Mouse (Mus musculus): Measurements from ENCODE around the gene Cotl1. TPM values are rescaled to one million over a fixed set of nuclear protein-coding genes. Genes with fewer than 3 reads are reported as not detected.

Gene Cotl1
- total RNA-seq, 1 experiment from 2014 or later: 428 TPM

DNA sequence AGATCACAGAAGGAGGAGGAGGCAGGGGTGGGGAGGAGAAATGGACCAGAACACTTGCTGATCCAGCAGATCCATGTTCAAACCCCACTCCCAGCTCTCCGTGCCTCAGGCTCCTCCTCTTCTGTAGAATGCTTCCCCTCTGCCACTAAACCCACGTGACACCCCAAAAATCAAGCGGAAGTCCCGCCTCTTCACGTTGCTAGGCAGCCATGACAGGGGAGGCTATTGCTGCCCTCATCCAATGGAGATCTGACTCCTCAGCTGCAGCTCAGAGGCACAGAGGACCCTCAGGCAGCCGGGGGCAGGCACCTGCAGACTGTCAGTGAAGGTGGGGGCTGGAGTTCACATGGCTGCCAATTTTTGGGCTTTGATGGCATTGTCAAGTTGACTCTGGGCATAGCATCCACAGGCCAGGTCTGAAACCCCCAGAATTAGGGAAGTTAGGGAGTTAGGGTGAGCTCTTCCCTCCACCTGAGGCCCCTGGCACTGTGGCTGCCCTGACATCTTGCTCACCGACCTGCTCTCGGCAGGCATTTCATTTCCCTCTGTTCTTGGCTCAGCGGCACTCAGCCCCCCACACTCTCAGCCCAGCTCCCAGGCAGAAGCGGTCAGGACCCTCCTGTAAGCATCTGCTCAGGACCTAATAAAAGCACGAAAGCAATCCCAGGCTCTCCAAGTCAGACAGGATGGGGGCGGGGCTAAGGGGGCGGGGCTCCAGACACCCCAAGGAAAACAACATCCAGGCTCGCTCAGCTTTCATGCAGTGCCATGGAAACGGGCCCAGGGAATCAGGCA lies 42.0 kb downstream of the Cotl1 start:
- ATAC-seq (ENCODE audit: extremely low read depth, insufficient number of reproducible peaks, low FRiP score, poor library complexity, severe bottlenecking): peak; percentile 67

DNA sequence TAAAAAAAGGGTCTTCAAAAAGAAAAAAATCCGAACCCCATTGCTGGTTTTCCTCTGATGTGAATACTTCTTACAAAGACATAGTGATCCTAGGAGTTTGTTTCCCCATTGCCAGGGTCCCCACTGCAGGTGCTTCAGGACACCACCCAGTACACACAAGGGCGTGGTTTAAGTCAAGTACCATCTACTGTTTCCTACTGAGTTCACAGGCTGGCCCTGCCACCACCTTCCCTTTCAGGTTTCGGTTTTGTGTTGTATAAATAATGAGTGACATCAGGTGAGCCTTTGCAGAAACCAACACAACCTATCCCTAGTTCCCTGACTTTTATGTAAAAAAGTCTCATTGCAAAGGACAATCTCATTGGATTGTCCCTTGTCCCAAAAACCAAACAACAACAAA lies 44.7 kb downstream of the Cotl1 start:
- ATAC-seq (ENCODE audit: extremely low read depth, insufficient number of reproducible peaks, low FRiP score, poor library complexity, severe bottlenecking): no peak

DNA sequence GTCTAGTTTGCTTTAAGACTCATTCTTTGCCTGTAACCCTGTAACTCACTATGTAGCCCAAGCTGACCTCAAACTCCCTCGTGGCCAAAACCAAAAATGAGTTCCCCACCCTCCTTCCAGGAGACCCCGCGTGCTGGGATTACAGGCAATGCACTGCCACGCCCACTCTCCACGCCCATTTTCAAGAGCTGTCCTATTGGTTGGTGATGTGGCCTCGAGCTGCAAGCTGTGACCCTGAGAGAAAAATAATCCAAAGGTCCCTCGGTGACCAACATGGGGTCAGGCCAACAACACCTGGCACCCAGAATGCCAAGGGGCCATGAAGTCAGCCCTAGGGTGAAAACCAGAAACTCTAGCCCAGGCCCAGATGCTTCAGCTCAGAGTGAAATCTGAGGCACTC lies 45.7 kb downstream of the Cotl1 start:
- ATAC-seq (ENCODE audit: extremely low read depth, insufficient number of reproducible peaks, low FRiP score, poor library complexity, severe bottlenecking): no peak

DNA sequence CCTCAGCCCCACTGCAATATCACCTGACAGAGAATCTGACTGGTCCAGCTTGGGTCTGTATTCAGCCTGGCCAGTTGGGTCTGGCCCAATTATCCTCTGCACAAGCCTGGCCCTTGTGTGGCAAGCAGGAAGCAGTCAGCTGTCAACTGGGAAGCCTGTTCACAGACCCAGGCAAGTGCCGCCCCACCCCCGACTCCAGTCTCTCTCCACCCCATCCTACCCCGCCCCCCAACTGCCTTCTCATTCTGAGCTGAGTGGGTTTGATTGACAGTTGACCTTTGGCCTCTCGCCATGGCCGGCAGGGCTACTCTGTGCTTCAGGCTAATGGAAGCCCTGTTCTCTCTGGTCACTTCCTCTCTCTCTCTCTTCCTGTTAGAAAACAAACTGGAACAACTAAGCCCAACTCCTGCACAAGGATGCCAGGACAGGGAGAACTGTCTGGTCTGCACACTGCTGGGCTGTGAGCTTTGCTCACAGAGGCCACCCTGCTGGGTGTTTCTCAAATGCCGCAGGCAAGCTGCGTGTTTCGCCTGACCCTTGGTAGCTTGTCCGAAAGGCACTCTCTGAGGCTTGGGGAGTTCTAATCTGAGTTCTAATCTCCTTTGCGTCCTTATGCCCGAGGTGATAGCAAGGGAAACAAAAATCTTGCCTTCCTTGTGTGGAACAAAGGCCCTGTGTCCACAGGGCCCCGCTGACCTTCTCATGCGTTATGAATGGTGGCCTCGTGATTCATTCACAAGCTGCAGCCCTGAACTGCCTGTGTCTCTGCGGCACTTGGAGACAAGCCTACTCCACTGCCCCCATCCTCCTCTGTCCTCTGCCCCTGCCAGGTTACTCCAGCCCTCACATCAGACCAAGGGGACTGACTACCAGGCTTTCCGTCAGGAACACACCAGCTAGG lies 48.3 kb downstream of the Cotl1 start:
- no peak for ATAC-seq (ENCODE audit: extremely low read depth, insufficient number of reproducible peaks, low FRiP score, poor library complexity, severe bottlenecking)

DNA sequence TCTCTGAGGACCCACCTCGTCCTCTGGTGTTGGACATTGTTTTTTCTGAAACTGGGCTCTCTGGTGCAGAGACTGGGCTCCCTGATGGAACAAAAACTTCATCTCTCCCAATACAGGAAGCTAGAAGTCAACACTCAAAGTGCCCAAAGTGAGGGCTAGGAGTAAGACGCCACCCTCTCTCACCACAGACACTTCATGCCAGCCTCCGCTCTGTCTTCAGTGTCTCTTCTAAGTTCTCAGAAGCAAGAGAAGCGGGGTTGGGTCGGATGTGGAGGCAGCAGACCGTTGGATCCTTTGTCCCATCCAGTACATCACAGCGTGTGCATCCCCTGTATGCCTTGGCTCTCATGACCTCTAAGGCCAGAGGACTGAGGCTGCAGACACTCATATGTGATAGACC lies 50.8 kb downstream of the Cotl1 start:
- ATAC-seq (ENCODE audit: extremely low read depth, insufficient number of reproducible peaks, low FRiP score, poor library complexity, severe bottlenecking): no peak

DNA sequence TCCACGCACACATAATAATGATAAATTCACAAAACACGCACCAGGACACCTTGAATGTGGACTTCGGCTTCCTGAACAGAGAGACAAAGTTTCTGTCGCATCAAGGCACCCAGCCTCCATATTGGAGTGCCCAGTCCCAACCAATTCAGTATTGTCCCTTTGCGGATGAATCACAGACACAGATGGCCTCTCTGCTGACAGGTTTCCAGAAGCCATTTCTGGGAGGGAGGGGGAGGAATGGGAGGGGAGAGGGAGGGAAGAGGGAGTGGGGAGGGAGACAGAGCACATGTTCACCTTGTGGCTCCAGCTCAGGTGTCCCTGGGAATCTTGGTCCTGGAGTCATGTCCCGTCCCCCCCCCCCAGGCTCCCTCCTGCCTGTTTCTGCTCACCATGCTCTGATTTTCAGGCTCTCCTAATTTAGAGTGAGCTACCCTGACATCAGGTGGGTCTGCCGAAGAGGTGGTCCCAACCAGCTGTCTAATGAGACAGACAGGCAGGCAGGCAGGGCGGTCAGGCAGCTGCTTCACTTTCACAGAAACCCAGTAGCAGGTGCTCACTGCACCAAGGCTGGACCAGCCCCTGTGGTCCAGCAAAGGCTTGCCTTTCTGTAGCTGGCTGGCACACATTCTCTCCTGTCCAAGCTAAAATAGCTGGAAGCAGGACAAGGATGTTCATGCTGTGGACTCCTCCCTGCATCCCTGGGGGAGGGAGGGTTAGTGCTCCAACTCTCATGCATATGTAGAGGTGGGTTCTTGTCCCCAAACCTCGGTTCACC lies 51.5 kb downstream of the Cotl1 start:
- ATAC-seq (ENCODE audit: extremely low read depth, insufficient number of reproducible peaks, low FRiP score, poor library complexity, severe bottlenecking): no peak

DNA sequence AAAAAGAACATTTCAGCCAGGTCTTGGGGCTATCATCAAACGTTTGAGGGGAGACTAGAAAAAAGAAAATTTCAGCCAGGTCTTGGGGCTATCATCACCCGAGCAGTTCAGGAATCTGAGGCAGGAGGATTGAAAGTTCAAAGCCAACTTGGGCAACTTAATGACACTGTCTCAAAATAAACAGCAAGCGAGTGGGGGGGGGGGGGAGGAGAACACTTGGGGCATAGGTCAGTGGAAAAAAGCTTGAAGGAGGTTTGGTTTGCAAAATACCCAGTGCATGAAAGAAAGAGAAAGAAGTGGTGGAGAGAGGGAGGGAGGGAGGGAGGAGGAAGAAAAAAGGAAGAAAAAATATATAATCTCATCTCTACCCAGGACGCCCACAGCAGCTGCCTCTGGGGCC lies 53.0 kb downstream of the Cotl1 start:
- no peak for ATAC-seq (ENCODE audit: extremely low read depth, insufficient number of reproducible peaks, low FRiP score, poor library complexity, severe bottlenecking)

DNA sequence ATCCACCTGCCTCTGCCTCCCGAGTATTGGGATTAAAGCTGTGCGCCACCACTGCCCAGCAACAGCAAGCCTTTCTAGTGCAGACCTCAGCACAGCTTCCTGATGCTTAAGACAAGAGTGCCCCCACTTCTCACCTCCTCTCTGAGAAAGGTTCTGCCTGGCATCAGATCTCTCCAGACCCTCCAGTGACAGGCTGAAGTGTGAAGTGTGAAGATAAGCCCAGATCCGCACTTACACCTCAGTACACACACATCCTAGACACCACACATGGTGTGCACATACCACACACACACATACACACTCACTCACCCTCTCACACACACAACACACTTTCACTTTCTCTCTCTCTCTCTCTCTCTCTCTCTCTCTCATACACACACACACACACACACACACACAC lies 53.5 kb downstream of the Cotl1 start:
- no peak for ATAC-seq (ENCODE audit: extremely low read depth, insufficient number of reproducible peaks, low FRiP score, poor library complexity, severe bottlenecking)

DNA sequence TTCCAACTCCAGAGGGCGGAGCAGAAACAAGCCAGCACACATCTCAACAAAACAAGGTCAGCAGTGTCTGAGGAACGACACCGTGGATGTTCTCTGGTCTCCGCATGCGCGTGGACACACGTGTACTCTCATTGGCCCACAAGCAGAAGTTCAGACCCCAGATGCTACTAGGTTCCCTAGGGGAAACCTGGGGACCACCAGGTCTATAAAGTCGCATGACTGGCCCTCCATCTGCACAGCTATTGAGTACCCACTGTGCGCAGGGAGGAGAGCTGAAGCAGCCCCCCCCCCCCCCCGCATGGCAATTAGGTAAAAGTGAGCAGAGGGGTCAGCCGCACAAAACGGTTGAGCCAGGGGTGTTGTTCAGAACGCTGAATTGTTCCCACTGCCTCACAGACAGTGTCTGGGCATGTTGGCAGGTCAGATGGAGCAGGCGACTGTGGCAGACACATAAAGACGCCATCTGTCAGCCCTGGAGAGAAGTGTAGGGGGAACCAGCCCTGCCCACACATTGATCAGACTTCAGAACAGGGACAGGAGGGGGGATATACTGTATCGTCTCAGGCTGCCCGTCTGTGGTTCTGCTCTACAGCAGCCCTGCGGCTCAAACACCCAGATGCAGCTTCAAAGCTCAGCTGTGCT lies 54.5 kb downstream of the Cotl1 start:
- ATAC-seq (ENCODE audit: extremely low read depth, insufficient number of reproducible peaks, low FRiP score, poor library complexity, severe bottlenecking): no peak

DNA sequence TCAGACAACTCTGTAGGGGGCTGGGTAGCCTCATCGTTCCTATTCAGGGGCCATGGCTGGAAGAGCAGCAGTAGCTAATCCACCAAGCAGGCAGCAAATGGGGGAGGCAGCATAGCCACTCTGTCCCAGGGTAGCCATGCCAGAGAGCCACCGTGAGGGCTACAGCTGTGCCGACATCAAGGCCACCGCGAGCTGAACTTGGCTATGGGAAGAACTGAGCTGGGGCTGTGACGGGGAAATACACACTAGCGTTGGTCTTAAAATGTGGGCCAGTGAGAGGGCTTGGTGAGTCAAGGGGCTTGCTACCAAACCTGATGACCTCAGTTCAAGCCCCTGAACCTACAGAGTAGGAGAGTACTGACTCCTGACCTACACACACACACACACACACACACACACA lies 55.7 kb downstream of the Cotl1 start:
- no peak for ATAC-seq (ENCODE audit: extremely low read depth, insufficient number of reproducible peaks, low FRiP score, poor library complexity, severe bottlenecking)

DNA sequence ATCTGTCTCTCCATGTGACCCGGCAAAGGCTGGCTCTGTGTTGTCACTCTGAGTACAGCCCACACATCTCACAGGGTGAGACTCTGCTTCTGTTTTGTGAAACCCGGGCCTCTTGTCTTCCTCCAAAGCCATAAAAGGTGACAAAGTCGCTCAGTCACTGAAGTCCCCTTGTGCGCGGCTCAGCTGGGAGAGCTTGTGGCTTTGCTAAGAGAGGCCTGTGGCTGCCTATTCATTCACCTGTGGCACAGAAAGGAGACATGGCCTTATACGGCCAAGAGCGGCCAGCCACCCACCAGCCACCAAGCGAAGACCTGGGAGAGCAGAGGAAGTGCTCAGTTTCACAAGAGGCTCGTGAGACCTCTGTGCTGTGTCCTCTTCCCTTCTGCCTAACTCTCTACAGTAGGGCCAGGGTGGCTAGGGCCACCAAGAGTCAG lies 56.2 kb downstream of the Cotl1 start:
- ATAC-seq (ENCODE audit: extremely low read depth, insufficient number of reproducible peaks, low FRiP score, poor library complexity, severe bottlenecking): peak; percentile 69

DNA sequence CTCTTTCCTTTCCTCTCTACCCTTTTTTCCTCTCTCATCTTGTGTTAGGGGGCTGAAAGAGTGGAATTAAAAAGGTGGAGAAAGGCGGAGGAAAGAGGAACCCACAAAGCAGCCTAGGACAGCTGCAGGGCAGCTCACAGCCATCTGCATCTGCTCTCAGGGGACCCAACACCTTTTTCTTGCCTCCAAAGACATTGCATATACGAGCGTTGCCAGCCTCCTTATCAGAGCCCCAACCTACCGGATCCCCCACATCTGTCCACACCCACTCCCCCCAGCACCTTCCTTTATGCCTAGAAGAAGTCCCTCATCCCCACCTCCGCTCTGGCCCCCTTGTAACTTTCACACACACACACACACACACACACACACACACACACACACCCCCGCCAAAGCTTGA lies 56.8 kb downstream of the Cotl1 start:
- no peak for ATAC-seq (ENCODE audit: extremely low read depth, insufficient number of reproducible peaks, low FRiP score, poor library complexity, severe bottlenecking)

DNA sequence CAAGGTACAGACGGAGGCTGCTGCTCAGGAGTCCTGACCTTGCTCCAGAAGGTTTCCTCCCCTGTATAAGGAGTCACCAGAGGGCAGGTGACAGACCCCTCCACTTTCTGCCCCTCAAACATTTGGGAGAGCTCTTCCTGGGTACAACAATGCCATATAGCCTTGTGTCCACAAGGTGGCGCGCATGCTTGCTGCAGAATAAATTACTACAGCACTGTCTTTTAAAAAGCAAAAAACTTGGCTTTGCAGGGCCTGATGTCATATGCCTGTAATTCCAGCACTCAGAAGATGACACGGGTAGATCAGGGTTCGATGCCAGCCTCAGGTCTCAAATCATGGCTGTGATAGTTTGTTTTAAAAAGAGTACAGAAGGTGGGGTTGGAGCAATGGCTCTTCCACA lies 57.6 kb downstream of the Cotl1 start:
- peak; percentile 23; the same call in 1 of the 2 replicates for ATAC-seq (ENCODE audit: extremely low read depth, insufficient number of reproducible peaks, low FRiP score, poor library complexity, severe bottlenecking)

DNA sequence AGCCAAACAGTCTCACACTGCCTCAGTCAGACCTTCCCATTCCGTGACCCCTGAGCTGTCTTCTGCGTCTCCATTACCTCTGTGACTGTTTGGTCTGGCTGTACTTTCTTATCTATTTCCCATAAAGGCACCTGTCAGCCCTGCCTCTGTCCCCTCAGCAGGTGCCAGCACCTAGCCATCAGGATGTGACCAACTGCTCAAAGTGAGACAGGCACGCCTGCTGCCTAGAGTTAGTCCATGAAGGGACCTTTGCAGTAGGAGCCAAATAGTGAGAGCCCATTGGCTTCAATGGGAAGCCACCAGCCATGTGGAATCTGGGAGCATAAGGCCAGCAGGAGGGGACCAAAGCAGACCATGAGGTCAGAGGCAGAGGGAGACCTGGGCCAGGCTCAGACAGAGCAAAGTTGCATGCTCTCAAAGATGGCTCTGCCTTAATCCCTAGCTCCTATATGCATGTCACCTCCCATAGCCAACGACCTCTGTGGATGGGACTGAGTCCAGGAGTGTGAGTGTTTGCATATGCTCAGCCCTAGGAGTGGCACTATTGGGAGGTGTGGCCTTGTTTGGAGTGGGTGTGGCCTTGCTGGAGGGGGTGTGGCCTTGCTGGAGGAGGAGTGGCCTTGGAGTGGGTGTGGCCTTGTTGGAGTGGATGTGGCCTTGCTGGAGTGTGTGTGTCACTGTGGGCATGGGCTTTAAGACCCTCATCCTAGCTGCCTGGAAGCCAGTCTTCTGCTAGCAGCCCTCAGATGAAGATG lies 59.1 kb downstream of the Cotl1 start:
- ATAC-seq (ENCODE audit: extremely low read depth, insufficient number of reproducible peaks, low FRiP score, poor library complexity, severe bottlenecking): no peak

DNA sequence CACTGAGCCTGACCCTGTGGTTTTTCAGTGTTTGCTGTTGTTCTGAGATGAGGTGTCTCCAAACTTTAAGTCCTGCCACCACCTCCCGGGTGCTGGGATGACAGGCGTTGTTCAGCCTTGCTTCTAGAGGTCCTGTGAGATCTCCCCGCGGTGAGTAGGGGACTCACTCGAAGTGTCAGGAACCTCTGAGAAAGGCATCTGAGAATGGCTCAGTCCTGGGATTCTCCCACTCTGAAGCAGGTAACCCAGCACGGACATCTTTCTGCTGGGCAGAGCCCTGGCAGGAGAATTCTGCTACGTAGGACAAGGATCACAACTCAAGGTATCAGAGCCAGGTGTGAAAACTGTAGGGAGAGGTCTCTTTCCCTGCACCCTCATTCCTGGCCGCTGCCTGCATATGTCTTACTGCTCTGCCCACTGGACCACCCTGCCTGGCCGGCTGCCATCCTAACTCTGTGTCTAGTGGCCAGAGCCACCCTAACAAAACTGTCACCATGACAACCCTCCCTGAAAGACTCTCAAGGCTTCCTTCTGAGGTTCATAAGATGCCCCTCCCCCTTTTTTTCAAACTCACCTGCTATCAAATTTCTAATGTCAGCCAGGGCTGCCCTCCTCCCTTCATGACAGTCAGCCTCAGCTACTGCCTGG lies 59.8 kb downstream of the Cotl1 start:
- no peak for ATAC-seq (ENCODE audit: extremely low read depth, insufficient number of reproducible peaks, low FRiP score, poor library complexity, severe bottlenecking)

DNA sequence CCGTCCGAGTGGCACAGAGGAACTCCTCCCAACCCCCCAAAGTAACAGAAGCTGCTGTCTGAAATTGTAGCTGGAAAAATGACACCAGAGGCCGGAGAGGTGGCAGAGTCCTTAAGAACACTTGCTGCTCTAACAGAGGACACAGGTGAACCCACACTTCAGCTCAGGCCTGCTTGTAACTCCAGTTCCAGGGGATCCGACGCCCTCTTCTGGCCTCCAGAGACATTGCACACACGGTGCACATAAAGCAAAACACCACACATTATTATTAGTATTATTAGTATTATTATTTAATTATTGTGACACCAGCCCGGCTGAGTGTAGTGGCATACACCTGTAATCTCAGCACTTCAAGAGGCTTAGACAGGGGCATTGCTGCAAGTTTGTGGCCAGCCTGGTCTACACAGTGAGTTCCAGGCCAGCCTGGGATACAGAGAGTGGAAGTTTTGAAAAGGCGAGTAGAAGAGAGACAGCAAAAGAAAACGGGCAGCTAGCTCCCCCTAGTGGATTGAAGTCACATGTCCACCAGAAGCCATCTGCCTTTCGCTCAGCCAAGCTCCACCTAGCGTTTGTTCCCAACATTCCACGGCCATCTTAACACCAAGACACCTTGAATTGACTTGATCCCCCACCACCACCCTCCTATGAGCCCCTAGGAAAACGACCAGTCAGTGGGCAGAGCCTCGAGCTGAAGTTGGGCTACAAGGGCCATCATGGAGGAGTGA lies 61.2 kb downstream of the Cotl1 start:
- ATAC-seq (ENCODE audit: extremely low read depth, insufficient number of reproducible peaks, low FRiP score, poor library complexity, severe bottlenecking): peak; percentile 43

DNA sequence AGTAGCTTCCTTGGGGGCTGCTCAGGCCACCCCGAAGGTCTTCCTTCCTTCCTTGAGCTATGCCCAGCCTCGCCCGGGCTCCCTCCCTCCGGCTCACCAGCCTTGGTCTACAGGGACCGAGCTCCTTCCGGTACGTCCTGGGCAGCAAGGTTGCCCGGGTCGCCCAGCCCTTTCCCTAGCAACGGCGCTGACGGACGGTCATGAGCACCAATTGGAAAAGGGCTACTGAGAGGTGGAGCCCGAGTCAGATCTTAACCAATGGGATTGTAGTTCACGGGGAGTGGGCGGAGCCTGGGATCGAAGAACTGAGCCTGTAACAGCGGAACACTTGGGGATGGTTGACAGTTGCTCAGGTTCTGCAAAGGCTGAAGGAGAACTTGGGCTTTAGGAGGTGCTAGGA lies 62.1 kb downstream of the Cotl1 start, which contains the start of gene Tldc1:
TSS of gene Tldc1 (minus strand) at position 154 of the 400 bp plus-strand sequence.
- ATAC-seq (ENCODE audit: extremely low read depth, insufficient number of reproducible peaks, low FRiP score, poor library complexity, severe bottlenecking): peak; percentile 90

Measured in neutrophil, adult 5-6 weeks (primary cell).